Mouse (Mus musculus): ENCODE results near the gene Gm49352. TPM values are rescaled to one million over a fixed set of nuclear protein-coding genes. Genes with fewer than 3 reads are reported as not detected.
"Not testable (repeated sequence)": the region's sequence is repeated elsewhere in the genome, so short reads cannot be mapped to it uniquely, and the experiment has no call there.

Gm49352 gene
- not detected in 2 replicates for polyA plus RNA-seq (2012; ENCODE audit: insufficient read depth, low replicate concordance)

DNA sequence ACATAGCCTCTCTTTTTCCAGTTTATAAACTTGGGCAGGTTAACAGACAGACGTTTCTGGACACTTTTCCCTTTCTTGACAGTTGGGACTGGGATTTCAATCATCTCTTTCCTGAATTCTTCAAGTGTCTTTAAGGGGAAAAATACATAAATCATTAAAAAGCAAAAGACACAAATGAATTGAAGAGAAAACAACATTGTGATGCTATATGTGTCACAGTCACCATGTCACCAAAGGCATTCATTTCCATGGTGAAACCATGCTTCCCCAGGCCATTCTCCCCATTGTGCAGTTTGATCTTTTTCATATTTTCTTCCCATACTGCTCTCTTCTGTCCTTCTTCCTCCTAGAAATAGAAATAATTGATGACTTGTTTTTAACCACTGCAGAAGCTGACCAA lies at the start of gene Gm49352:
Gene Gm49352, minus strand, starts transcription at position 101 of the 400 bp plus-strand sequence.
- not testable (repeated sequence) for H3K36me3 ChIP-seq (replicated peaks; ENCODE audit: low read length); H3K27me3 ChIP-seq (replicated peaks); H3K9me3 ChIP-seq; H3K4me1 ChIP-seq; H3K4me3 ChIP-seq (replicated peaks)

DNA sequence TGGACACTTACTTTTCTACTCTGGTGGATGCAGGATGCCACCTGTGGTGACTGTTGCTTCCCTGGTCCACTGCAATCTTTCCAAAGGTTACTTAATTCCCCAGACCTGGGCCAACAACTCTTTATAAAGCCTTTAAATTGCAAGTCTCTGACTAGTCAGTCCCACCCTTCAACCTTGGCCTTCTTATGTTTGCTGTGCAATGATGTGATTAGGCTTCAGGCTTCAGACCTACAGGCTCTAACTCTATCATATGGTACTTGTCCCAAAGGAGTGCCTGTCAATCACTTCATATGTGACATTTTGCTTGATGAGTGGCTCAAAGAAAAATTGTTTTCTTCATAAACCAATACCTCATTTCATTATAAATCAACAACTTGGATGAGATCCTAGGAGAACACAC lies 2.1 kb upstream of the Gm49352 start, which contains the start of gene Cts3:
Gene Cts3, minus strand, starts transcription at position 101 of the 400 bp plus-strand sequence.
- TF ChIP-seq GATA1 (IDR thresholded peaks at IDR 0.05; ENCODE audit: borderline replicate concordance, low read length) = no peak
- TF ChIP-seq FLI1 (IDR thresholded peaks at IDR 0.05; ENCODE audit: low read length) = no peak

DNA sequence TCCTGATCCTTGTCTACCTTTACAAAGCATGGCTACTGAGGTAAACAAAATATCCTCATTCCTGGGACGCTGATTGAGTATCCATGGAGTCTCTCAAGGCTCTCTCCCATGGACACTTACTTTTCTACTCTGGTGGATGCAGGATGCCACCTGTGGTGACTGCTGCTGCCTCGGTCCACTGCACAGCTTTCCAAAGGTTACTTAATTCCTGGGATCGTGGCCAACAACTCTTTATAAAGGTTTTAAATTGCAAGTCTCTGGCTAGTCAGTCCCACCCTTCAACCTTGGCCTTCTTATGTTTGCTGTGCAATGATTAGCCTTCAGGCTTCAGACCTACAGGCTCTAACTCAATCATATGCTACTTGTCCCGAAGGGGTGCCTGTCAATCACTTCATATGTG lies 26.3 kb downstream of the Gm49352 start, which contains the start of gene Ctsm:
Gene Ctsm, minus strand, starts transcription at position 209 of the 400 bp plus-strand sequence.
- Histone ChIP-seq H3K4me1 (no peaks in the 10 kb centered on the region), H3K4me3 (replicated peaks) (no peak within 1 kb of the TSS), H3K9me3 (peaks cover 7% of the 10 kb centered on the region), H3K36me3 (replicated peaks; ENCODE audit: low read length) (no peaks in the 10 kb centered on the region), H3K27me3 (replicated peaks) (no peaks in the 10 kb centered on the region)
- no peak for TF ChIP-seq GATA1 (IDR thresholded peaks at IDR 0.05; ENCODE audit: borderline replicate concordance, low read length)
- TF ChIP-seq FLI1 (IDR thresholded peaks at IDR 0.05; ENCODE audit: low read length) = no peak

More for the DNA sequence above, 2.1 kb upstream of the Gm49352 start, which contains the start of gene Cts3:
- no peaks in the 10 kb centered on the region for H3K27me3 ChIP-seq (replicated peaks)
- no peaks in the 10 kb centered on the region for H3K4me1 ChIP-seq
- H3K36me3 ChIP-seq (replicated peaks; ENCODE audit: low read length) = no peaks in the 10 kb centered on the region
- H3K4me3 ChIP-seq (replicated peaks) = no peak within 1 kb of the TSS
- H3K9me3 ChIP-seq = peaks cover 8% of the 10 kb centered on the region; the same call in 1 of the 2 replicates

Other genes with a start within 250 kb of the Gm49352 start
- not detected in 2 replicates for gene Cts7, start 210.0 kb downstream of the Gm49352 start, polyA plus RNA-seq (2012; ENCODE audit: insufficient read depth, low replicate concordance)
- gene Ctsm, start 26.3 kb downstream of the Gm49352 start, polyA plus RNA-seq (2012; ENCODE audit: insufficient read depth, low replicate concordance) = not detected in 2 replicates
- not detected in 2 replicates for gene Cts3, start 2.0 kb upstream of the Gm49352 start, polyA plus RNA-seq (2012; ENCODE audit: insufficient read depth, low replicate concordance)